Mouse (Mus musculus) MEL (cell line): ENCODE measurements at regions not wholly inside any gene's neighbourhood (a gene's known extent, or its start where the extent isn't known, plus 50 kb on each side); places are given as distances from the start of the nearest gene placed in this dataset.

Experiments used
- CTCF ChIP-seq, 3 experiments: IDR thresholded peaks in 2 of 3; conservative IDR thresholded peaks in 1 of 3; 2 replicates each; pipeline ENCODE4 v1.5.1; 2011 to 2012; ENCODE audit warnings: low read length in 3 of 3, low read depth in 2 of 3, mild to moderate bottlenecking in 2 of 3, improper control_type of control experiment in 1 of 3, inconsistent platforms in 1 of 3, mixed read lengths in 1 of 3, moderate library complexity in 1 of 3; ENCODE audit not compliant: control insufficient read depth in 1 of 3, insufficient read depth in 1 of 3, poor library complexity in 1 of 3, severe bottlenecking in 1 of 3
- ELF1 ChIP-seq: IDR thresholded peaks from 2 replicates; pipeline ENCODE4 v1.6.1; 2014; ENCODE audit warnings: low read depth, mild to moderate bottlenecking, inconsistent platforms, low read length, improper control_type of control experiment, moderate library complexity
- EP300 ChIP-seq, 2 experiments: IDR thresholded peaks; 2 replicates each; pipeline ENCODE4 v1.6.1; 2011; ENCODE audit warnings: improper control_type of control experiment in 2 of 2, low read length in 2 of 2, low read depth in 1 of 2, mild to moderate bottlenecking in 1 of 2
- GABPA ChIP-seq: IDR thresholded peaks from 2 replicates; pipeline ENCODE4 v1.6.1; 2012; ENCODE audit warnings: low read depth, mild to moderate bottlenecking, inconsistent platforms, low read length, improper control_type of control experiment, moderate library complexity
- HCFC1 ChIP-seq: IDR thresholded peaks from 2 replicates; pipeline ENCODE4 v1.6.1; 2012; ENCODE audit warnings: low read depth, mild to moderate bottlenecking, inconsistent platforms, low read length, improper control_type of control experiment, moderate library complexity
- MAX ChIP-seq: IDR thresholded peaks from 2 replicates; pipeline ENCODE4 v1.6.1; 2011; ENCODE audit warnings: low read length, improper control_type of control experiment
- MYC ChIP-seq: IDR thresholded peaks from 2 replicates; pipeline ENCODE4 v1.6.1; 2011; ENCODE audit warnings: low read depth, mild to moderate bottlenecking, low read length, improper control_type of control experiment, moderate library complexity
- POLR2A ChIP-seq, 2 experiments: IDR thresholded peaks; 2 replicates each; pipeline ENCODE4 v1.6.1; 2011 to 2012; ENCODE audit warnings: low read length in 2 of 2, mild to moderate bottlenecking in 2 of 2, control low read depth in 1 of 2, improper control_type of control experiment in 1 of 2, low read depth in 1 of 2, moderate library complexity in 1 of 2; ENCODE audit not compliant: control insufficient read depth in 1 of 2, insufficient read depth in 1 of 2, poor library complexity in 1 of 2
- POLR2AphosphoS2 ChIP-seq: IDR thresholded peaks from 2 replicates; pipeline ENCODE4 v1.6.1; 2011; ENCODE audit warnings: low read length, improper control_type of control experiment
- TAL1 ChIP-seq: IDR thresholded peaks from 2 replicates; pipeline ENCODE4 v1.6.1; 2012; ENCODE audit warnings: mild to moderate bottlenecking, inconsistent platforms, low read length, moderate library complexity, mixed read lengths
- USF1 ChIP-seq: IDR thresholded peaks from 2 replicates; pipeline ENCODE4 v1.6.1; 2014; ENCODE audit warnings: low read depth, mild to moderate bottlenecking, inconsistent platforms, low read length, improper control_type of control experiment, moderate library complexity
- ZC3H11A ChIP-seq: IDR thresholded peaks from 2 replicates; pipeline ENCODE4 v1.6.1; 2012; ENCODE audit warnings: low read depth, mild to moderate bottlenecking, inconsistent platforms, low read length, improper control_type of control experiment
- ZNF384 ChIP-seq: IDR thresholded peaks from 2 replicates; pipeline ENCODE4 v1.6.1; 2012; ENCODE audit warnings: low read depth, mild to moderate bottlenecking, inconsistent platforms, low read length, improper control_type of control experiment

GRCm38 (mm10) chr2:8675537-8675936 is 1166.2 kb upstream of the Celf2 start:
- TF ChIP-seq EP300 (IDR thresholded peaks at IDR 0.05; ENCODE audit: low read depth in 1 of 2, low read length in 2 of 2), result no peak
- no peak for TF ChIP-seq MAX
- no peak for TF ChIP-seq GABPA
- peak in 1 of 3 experiments; percentile 61; a peak in 2 of 6 replicates for TF ChIP-seq CTCF (IDR thresholded peaks at IDR 0.05 in 2 of 3, conservative IDR thresholded peaks at IDR 0.05 in 1 of 3; ENCODE audit: control insufficient read depth in 1 of 3, insufficient read depth in 1 of 3, low read depth in 2 of 3, low read length in 3 of 3, poor library complexity in 1 of 3, severe bottlenecking in 1 of 3)
- TF ChIP-seq POLR2A (IDR thresholded peaks at IDR 0.05; ENCODE audit: control insufficient read depth in 1 of 2, insufficient read depth in 1 of 2, low read depth in 1 of 2, low read length in 2 of 2, poor library complexity in 1 of 2), result no peak
- TF ChIP-seq ELF1, result no peak
- no peak for TF ChIP-seq HCFC1
- no peak for TF ChIP-seq ZNF384
- TF ChIP-seq POLR2AphosphoS2, result no peak
- TF ChIP-seq TAL1, result no peak
- TF ChIP-seq MYC, result no peak
- TF ChIP-seq USF1, result no peak
- TF ChIP-seq ZC3H11A, result peak; percentile 35; the same call in 1 of the 2 replicates
